Mouse (Mus musculus): ENCODE data around the gene Brd3os.

The Brd3os gene

DNA sequence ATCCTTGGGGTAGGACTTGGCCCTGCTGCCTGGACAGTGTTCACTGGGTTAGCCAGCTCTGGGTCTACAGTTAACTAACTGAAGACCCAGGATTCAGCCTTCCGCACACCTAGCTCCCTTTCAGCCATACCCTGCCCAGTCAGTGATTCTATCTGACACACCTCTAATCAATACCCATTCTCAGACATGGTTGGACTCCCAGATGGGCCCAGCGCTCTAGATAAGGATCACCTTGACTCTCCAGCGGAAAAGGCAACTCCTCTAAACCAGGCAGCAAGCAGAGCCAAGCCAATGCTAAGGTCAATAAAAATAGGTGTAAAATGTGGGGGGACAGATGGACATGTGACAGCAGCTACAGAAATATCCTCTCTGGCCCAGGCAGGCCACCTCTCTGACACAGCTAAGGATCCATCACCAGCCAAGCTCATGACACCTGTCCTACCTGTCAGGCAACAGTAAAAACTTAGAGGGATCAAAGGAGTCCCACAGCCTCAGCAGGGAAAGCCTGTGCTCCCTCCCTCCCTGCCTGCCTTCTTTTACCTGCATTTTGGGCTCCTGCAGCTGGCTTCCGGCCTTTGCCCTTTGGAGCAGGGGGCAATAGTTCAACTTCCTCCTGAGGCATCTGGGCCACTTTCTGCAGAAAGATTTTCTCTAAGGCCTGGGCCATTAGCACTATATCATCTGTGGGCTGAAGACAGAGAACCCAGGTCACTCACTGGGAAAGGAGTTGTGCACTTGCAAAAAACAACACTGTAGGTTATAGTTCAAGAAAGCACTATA is 19.9 kb downstream of the Brd3os start:
- CTCF ChIA-PET = no interaction called here

DNA sequence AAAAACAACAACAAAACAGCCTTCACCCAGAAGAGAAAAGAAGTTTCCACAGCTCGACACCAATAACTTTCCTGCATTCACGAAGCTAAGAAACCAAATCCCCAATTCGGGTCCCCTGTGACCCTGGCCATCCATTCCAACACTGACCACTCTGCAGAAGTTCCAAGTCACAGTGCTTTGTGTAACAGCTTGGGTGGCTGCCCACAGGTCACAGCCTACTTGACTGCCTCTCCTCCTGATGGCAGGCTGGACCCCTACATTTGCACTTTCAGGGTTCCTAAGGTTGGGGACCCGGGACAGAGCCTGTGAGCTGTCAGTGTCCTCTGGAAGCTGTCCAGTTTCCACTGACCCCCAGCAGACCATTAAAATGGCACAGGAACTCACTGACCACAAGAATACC is 20.8 kb downstream of the Brd3os start:
- CTCF ChIA-PET = no interaction called here

GRCm38 (mm10) chr2:27469292-27469990 is 27.3 kb downstream of the Brd3os start:
- CTCF ChIA-PET = no interaction called here

- CTCF ChIA-PET = interaction anchor here (0.5 kb wide), 1 partner anchor 1890 kb away, joined by 3 read pairs; no protein-coding TSS in a partner anchor
Observed at GRCm38 (mm10) chr2:27469991-27470355, 27.8 kb downstream of the Brd3os start.

DNA sequence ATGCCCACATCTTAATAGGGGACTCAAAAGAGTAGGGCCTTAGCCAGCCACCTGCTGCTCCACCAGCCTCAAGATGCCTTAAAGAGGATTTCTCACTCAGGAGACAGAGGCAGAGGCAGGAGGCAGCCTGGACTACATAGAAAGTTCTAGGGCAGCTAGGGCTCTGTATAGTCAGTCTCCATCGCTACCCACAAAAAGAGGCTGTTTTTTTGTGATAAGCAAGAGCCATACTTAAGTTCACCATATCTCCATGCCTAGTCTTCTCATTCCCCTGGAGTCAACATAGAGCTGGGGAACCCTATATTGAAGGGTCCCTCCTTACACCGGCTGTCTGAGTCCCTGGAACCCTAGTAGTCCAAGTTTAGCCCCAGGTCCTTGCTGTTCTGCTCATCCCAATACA is 28.4 kb downstream of the Brd3os start:
- CTCF ChIA-PET = interaction anchor here (0.5 kb wide), 1 partner anchor 1891 kb away, joined by 3 read pairs; no protein-coding TSS in a partner anchor

DNA sequence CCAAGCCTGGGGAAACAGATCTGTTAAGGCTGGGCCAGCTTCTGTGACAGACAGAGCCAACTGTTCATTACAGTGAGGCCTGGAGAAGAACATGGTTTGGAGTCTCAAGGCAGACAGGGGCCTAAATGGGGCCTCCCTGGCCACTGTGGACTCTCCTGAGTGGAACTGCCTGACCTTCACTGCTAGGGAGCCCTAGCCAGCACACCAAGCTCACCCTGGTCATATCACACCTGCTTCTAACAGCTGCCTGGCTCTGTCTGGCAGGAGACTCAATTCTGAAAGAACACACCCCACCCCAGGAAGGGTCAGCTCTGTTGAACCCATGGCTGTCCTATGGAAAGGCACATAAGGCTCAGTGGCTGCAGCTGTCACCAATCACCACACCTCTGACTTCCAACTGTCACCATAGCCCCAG is 29.1 kb downstream of the Brd3os start:
- CTCF ChIA-PET = interaction anchor here (1.2 kb wide), 1 partner anchor 12 kb away, joined by 3 read pairs; no protein-coding TSS in a partner anchor

- CTCF ChIA-PET = no interaction called here
Observed at GRCm38 (mm10) chr2:27473061-27473765, 31.1 kb downstream of the Brd3os start.

GRCm38 (mm10) chr2:27473911-27474310 is 31.8 kb downstream of the Brd3os start:
- CTCF ChIA-PET = interaction anchor here (0.6 to 0.7 kb wide), 3 partner anchors 76 to 1148 kb away, joined by 3 to 9 read pairs (median 7); partner anchors contain the start of gene Gfi1b

DNA sequence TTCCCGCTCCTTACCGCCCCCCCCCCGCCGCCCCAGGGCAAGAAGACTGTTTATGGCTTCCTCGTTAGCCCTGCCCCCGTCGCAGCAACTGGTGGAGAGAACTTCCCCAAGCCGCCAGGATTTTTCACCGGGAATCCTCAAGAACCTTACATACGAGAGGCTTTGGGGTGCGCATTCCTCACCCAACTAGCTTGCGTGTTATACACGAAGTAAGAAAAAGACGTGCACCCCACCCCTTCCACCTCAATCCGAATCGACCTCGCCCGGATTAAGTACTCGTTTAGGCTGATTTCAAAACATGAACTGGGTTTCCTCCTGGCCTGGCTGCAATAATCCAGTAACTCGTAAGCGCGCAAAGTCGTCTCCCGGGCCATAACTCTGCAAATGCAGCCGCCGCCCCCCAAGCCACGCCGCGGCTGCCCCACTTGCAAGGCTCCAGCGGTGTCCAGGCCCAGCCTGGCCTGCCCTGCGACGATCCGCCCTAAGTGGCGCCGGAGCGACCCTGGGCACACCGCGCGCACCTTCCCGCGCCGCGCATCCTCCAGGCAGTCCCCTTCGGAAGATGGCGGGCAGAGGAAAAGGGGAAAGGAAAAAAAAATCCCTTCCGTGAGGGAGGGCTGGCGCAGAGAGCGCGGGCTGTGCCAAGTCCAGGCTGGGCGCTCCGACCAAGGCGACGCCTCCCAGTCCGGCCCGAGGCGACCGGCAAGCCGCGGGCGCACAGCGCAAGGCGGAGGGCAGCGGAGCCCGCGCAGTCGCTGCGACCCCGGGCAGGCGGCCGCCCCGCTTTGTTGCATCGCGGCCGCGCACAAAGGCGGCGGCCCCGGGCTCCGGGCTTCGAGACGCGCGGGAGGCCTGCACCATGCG is 32.7 kb downstream of the Brd3os start:
- CTCF ChIA-PET = interaction anchor here (0.6 to 0.7 kb wide), 2 partner anchors 37 to 871 kb away, joined by 3 read pairs; no protein-coding TSS in a partner anchor

GRCm38 (mm10) chr2:27475495-27476302 is 33.6 kb downstream of the Brd3os start:
- CTCF ChIA-PET = no interaction called here

DNA sequence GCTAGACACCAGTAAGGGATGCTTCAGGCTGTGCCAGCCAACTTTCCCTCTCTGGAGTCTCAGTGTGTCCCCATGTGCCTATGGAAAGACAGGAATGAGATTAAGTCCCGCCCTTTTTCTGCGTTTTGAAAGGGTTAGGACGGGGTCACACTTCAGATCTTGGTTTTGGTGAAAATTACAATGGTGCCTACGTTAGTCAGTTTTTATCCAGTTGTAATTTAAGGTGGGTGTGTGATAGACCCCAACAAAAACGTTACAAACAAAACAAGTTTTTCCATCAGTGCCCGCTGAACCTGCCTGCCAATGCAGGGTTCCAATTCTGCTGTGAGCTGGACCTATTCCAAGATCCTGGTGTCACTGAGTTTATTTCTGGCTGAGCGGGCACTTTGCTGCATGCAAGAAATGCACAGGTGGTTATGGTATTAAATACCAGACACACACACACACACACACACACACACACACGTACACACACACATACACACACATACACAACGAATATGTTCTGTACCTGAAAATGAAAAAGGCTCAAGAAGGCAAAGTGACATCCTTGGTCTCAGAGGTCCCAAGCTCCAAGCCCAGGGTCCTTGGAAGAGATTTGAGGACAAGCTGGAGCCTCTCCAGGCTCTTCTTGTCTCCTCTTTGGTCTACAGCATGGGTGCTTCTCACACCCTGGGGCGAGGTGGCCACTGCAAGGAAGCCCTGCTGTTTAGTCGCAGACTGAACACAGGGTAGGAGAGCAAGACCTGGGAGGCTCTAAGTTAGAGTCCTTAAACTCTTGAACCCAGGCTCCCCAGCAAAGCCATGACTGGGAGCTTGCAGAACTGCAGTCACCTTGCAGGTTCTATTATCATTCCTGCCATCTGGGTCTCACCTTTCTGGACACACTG is 34.4 kb downstream of the Brd3os start:
- CTCF ChIA-PET = interaction anchor here (0.6 kb wide), 1 partner anchor 36 kb away, joined by 8 read pairs; no protein-coding TSS in a partner anchor

- CTCF ChIA-PET = no interaction called here
Observed at GRCm38 (mm10) chr2:27479821-27480220, 37.7 kb downstream of the Brd3os start.

GRCm38 (mm10) chr2:27480367-27480766 is 38.2 kb downstream of the Brd3os start:
- CTCF ChIA-PET = no interaction called here

DNA sequence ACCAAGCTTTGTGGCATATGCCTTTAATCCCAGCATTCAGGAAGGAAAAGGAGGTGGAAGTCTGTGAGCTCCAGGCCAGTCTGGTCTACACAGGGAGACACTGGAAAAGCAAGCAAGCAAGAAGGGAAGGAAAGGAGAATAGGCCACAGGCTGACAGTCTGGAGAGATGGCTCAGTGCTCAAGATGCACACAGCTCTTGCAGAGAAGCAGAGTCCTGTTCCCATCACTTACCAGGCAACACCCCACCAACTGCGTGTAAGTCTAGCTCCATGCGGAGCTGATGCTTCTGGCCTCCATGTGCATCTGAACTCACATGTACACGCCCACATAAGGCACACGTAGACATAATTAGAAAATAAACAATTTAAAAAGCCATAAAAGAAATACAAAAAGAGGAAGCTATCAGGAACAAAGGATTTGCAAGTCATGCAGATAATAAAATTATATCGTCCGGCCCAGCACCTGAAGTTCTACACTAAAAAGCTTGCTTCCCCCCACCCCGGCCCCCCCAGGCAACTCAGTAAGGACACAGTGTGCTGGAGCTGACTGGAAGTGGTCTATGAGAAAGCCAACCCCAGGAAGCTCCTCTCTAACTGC is 40.2 kb downstream of the Brd3os start:
- CTCF ChIA-PET = interaction anchor here (0.7 to 1.0 kb wide), 2 partner anchors 11 to 429 kb away, joined by 3 to 7 read pairs; no protein-coding TSS in a partner anchor

DNA sequence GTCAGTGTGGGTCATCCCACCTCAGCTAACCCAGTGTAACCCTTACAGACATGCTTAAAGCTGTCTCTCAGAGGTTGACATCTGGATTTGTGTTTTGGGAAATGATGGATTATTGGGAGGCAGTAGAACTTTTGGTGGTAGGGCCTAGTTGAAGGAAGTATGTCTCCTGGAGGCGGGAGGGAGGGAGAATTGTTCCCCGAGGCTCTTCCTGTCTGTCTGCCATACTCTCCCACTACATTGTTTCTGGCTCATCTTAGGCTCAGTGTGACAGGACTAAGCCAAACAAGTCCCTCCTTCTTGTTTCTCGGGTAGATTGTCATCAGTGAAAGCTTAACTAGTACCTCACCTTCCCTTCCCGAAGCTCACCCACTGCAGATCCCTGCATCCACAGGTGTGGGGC is 44.6 kb downstream of the Brd3os start:
- CTCF ChIA-PET = no interaction called here

GRCm38 (mm10) chr2:27487336-27488049 is 45.4 kb downstream of the Brd3os start:
- CTCF ChIA-PET = no interaction called here

- CTCF ChIA-PET = no interaction called here
Observed at GRCm38 (mm10) chr2:27488362-27488761, 46.2 kb downstream of the Brd3os start.

GRCm38 (mm10) chr2:27490939-27491338 is 48.8 kb downstream of the Brd3os start:
- CTCF ChIA-PET = no interaction called here

All from spleen, embryonic (tissue).